Mouse (Mus musculus) heart, adult 2 months (tissue): ENCODE data around the gene Anxa4.

ENCODE experiments used
- CTCF ChIP-seq: fragments of 200-600 bp; IDR thresholded peaks from 2 replicates; pipeline ENCODE4 v1.8.1; 2022; ENCODE audit warnings: antibody characterized with exemption, mild to moderate bottlenecking, moderate library complexity
- POLR2A ChIP-seq: fragments of 200-500 bp; IDR thresholded peaks from 2 replicates; pipeline ENCODE4 v1.6.1; 2011; ENCODE audit warnings: mild to moderate bottlenecking, low read depth, low read length, control low read depth; ENCODE audit not compliant: insufficient read depth

DNA sequence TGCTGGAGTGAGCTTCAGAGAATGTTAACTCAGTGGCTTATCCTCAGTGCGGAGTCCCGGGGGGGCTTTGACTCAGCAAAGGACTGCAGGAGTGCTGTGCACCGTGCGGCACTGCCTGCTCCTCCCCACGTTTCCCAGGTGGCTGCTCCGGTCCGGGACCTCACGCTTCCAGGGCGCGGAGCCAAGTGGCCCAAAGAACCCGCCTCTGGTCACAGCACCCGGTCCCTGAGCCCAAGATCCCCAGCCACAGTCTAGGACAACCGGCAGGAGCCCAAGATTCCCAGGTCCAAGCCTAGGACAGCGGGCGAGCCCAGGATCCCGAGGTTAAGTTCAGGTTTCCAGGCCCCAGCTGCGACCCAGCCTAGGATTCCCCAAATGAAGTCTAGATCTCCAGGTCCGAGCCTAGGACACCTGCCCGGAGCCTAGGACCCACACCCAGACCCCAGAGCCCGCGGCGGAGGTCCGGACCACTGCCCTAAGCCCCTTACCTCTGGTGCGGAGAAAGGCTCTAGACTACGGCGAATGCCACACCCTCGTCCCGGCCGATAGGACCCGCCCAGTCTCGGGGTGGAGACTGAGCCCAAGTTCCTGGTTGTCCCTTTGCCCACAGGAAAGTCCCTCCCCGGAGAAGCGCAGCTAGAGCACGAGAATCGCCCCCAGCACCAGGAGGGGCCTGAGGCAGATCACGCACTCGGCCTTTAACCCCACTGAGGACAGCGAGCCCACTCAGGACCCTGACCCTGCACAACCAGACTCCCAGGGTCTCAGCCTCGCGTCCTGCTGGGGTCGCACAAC, at the start of gene Anxa4:
- TF ChIP-seq CTCF (no peak), POLR2A (peak; percentile 72)
